Mouse (Mus musculus) forebrain, embryonic 11.5 days (tissue): Measurements from ENCODE around the gene Uvrag. TPM values are rescaled to one million over a fixed set of nuclear protein-coding genes. Genes with fewer than 3 reads are reported as not detected.

Source experiments
- ATAC-seq: fragments of 200-750 bp; cut with Nextera tagmentation; replicated peaks from 2 replicates; pipeline ENCODE4 v1.8.0; 2017; ENCODE audit warnings: moderate TSS enrichment; ENCODE audit not compliant: low FRiP score
- DNase-seq: peaks from one replicate; pipeline ENCODE4 v3.0.0-alpha.2; 2017; ENCODE audit warnings: low spot score
- H3K27ac ChIP-seq: fragments of 300-500 bp; sonication (generic); 2 replicates; pipeline ENCODE4 v1.5.1; 2014; ENCODE audit warnings: low read depth, low read length
- H3K27me3 ChIP-seq: fragments of 300-500 bp; sonication (generic); 2 replicates; pipeline ENCODE4 v1.6.1; 2014; ENCODE audit warnings: mild to moderate bottlenecking, low read length, mixed read lengths; ENCODE audit not compliant: control insufficient read depth, insufficient read depth
- H3K36me3 ChIP-seq: fragments of 300-500 bp; sonication (generic); 2 replicates; pipeline ENCODE4 v1.6.1; 2014; ENCODE audit warnings: mild to moderate bottlenecking, low read length, moderate library complexity, mixed read lengths; ENCODE audit not compliant: control insufficient read depth, insufficient read depth
- H3K4me1 ChIP-seq: fragments of 300-500 bp; sonication (generic); replicated peaks from 2 replicates; pipeline ENCODE4 v1.6.1; 2014; ENCODE audit warnings: low read length, mixed read lengths; ENCODE audit not compliant: control insufficient read depth, insufficient read depth
- H3K4me2 ChIP-seq: fragments of 300-500 bp; sonication (generic); 2 replicates; pipeline ENCODE4 v1.6.1; 2014; ENCODE audit warnings: low read depth, mild to moderate bottlenecking, low read length, moderate library complexity, mixed read lengths; ENCODE audit not compliant: severe bottlenecking
- H3K4me3 ChIP-seq: fragments of 300-500 bp; sonication (generic); 2 replicates; pipeline ENCODE4 v1.5.1; 2014; ENCODE audit warnings: low read depth, low read length
- H3K9ac ChIP-seq: fragments of 300-500 bp; sonication (generic); 2 replicates; pipeline ENCODE4 v1.6.1; 2014; ENCODE audit warnings: low read length
- H3K9me3 ChIP-seq: fragments of 300-500 bp; sonication (generic); 2 replicates; pipeline ENCODE4 v1.6.1; 2016; ENCODE audit warnings: low read length, mixed read lengths; ENCODE audit not compliant: control insufficient read depth
- WGBS: fragments of 180-500 bp; shearing (Covaris S2); extraction: QIAGEN DNeasy Blood & Tissue Kit; methylation state at CpG from one replicate; pipeline ENCODE4 v1.1.7; 2014; 5-methylcytosine and 5-hydroxymethylcytosine counted together
- polyA plus RNA-seq: library from polyadenylated mRNA; unstranded; fragments of >200 nt; fragmentation: Nextera tagmentation; extraction: Ambion mirVana; gene quantifications from 2 replicates; pipeline ENCODE4 v1.2.1, GENCODE M21; 2014

Gene Uvrag
- 12.2 and 12.8 TPM in 2 replicates for polyA plus RNA-seq

DNA sequence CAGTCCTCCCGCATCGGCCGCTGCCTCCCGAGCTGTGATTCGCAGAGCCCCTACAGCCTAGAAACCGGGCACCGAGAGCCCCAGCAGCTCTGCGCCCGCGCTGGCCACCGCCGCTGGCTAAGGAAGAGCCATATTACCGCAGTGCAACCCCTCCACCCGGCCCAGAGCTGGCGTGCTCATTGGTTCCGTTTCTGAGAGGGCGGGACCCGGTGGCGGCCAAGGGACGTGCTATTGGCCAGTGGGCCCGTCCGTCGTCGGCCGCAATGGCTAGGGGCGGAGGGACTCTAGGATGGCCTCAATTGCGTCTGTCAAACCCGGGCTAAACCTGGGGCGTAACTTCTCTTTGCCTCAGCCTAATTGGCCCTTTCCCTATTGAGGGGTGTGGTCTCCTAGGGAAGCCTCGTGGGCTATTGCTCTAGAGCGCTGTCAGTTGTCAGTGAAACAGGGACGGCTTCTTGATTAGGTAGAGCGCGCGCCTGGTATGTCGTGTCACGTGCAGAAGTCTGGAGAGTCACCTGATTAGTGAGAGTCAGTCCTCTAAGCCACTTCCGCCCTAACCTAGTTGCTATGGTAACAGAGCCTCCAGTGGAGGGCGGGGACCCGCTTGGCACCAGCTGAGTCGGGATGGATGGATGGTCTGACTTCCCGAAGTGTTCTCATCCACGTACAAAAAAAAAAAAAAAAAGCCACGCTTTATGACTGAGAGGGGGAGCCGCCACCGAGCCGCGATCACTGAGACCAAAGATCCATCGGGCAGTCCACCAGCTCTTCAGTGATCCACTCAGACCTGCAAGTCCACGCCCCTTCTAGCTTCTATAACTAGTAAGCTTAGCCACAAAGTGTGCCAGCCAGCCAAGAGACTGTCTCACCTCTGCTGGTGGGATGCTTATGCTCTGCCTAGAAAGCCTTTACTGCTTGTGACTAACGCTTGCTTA is at the start of gene Uvrag:
TSS of gene Uvrag (minus strand) at position 158 of the 935 bp plus-strand sequence.
- peak within 1 kb of the TSS; percentile 93 for H3K4me3 ChIP-seq
- ATAC-seq: peak; percentile 99
- no peaks in the 10 kb centered on the region for H3K4me1 ChIP-seq

GRCm38 (mm10) chr7:99189885-99190284 is 48.9 kb upstream of the Uvrag start:
- H3K9me3 ChIP-seq: no peaks in the 10 kb centered on the region
- no peak overlapping the region for H3K4me2 ChIP-seq
- no peaks in the 10 kb centered on the region for H3K27me3 ChIP-seq
- H3K9ac ChIP-seq: no peak overlapping the region
- no peak for DNase-seq
- H3K36me3 ChIP-seq: no peaks in the 10 kb centered on the region
- H3K4me1 ChIP-seq: no peaks in the 10 kb centered on the region
- ATAC-seq: no peak
- no peak overlapping the region for H3K4me3 ChIP-seq
- no peak overlapping the region for H3K27ac ChIP-seq
- 84% methylated on average over 5 of the region's 5 CpGs for WGBS

More for the DNA sequence above, at the start of gene Uvrag:
- Histone ChIP-seq H3K36me3 (no peaks in the 10 kb centered on the region), H3K4me2 (peak within 1 kb of the TSS; percentile 74), H3K27me3 (no peaks in the 10 kb centered on the region), H3K9me3 (no peaks in the 10 kb centered on the region), H3K9ac (peak within 1 kb of the TSS; percentile 83), H3K27ac (peak within 1 kb of the TSS; percentile 74)
- peak; percentile 99 for DNase-seq
- under 1% methylated on average over 51 of the region's 51 CpGs for whole genome bisulfite sequencing

- DNase-seq (no peak), ATAC-seq (no peak)
- Histone ChIP-seq H3K36me3 (no peaks in the 10 kb centered on the region), H3K27me3 (no peaks in the 10 kb centered on the region; the same call in 1 of the 2 replicates), H3K9ac (no peak overlapping the region), H3K4me3 (no peak overlapping the region), H3K4me1 (no peaks in the 10 kb centered on the region), H3K27ac (no peak overlapping the region), H3K4me2 (no peak overlapping the region), H3K9me3 (no peaks in the 10 kb centered on the region)
- WGBS: 83% methylated on average over 6 of the region's 6 CpGs
Observed at GRCm38 (mm10) chr7:99188630-99189029, 47.7 kb upstream of the Uvrag start.

DNA sequence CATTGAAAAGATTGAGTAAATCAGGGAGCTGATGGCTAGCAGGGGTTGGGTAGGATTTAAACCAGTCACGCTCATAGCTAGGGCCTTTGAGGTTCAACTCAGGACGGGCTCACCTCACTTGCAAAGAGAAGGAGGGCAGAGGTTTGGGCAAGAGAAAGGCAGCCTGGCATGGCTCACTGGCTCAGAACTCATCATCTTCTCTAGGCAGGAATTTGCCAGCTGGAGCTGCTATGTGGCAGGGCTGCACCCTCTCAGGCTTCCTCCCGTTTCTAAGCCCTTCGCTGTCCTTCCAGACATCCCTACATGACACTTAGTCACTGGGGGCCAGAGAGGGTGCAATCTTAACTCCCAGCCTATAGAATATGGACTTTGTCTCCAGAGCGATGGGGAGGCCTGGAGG is 46.5 kb upstream of the Uvrag start:
- Histone ChIP-seq H3K36me3 (no peaks in the 10 kb centered on the region), H3K27ac (no peak overlapping the region), H3K9me3 (no peaks in the 10 kb centered on the region), H3K4me1 (no peaks in the 10 kb centered on the region; the same call in 1 of the 2 replicates), H3K4me3 (no peak overlapping the region), H3K9ac (no peak overlapping the region), H3K27me3 (no peaks in the 10 kb centered on the region; the same call in 1 of the 2 replicates), H3K4me2 (no peak overlapping the region)
- WGBS: 91% methylated on average over 5 of the region's 5 CpGs
- ATAC-seq: no peak
- no peak for DNase-seq

GRCm38 (mm10) chr7:99185405-99185804 is 44.5 kb upstream of the Uvrag start:
- Histone ChIP-seq H3K9ac (no peak overlapping the region), H3K27ac (no peak overlapping the region), H3K4me1 (peaks cover 3% of the 10 kb centered on the region; the same call in 1 of the 2 replicates), H3K4me3 (no peak overlapping the region), H3K4me2 (no peak overlapping the region), H3K36me3 (no peaks in the 10 kb centered on the region), H3K9me3 (no peaks in the 10 kb centered on the region), H3K27me3 (no peaks in the 10 kb centered on the region; the same call in 1 of the 2 replicates)
- ATAC-seq: no peak
- 93% methylated on average over 3 of the region's 3 CpGs for WGBS
- no peak for DNase-seq

GRCm38 (mm10) chr7:99183751-99184150 is 42.8 kb upstream of the Uvrag start:
- no peak overlapping the region for H3K4me3 ChIP-seq
- H3K9ac ChIP-seq: no peak overlapping the region
- H3K4me2 ChIP-seq: no peak overlapping the region; the same call in 1 of the 2 replicates
- WGBS: 73% methylated on average over 6 of the region's 6 CpGs
- H3K36me3 ChIP-seq: no peaks in the 10 kb centered on the region
- no peaks in the 10 kb centered on the region for H3K9me3 ChIP-seq
- H3K4me1 ChIP-seq: peaks cover 3% of the 10 kb centered on the region; the same call in 1 of the 2 replicates
- H3K27me3 ChIP-seq: no peaks in the 10 kb centered on the region; the same call in 1 of the 2 replicates
- DNase-seq: no peak
- no peak overlapping the region for H3K27ac ChIP-seq
- no peak for ATAC-seq

GRCm38 (mm10) chr7:99182432-99183172 is 41.7 kb upstream of the Uvrag start, which contains the start of gene Dgat2:
Gene Dgat2, minus strand, starts transcription at chr7:99182719.
- Histone ChIP-seq H3K4me2 (peak within 1 kb of the TSS; percentile 96), H3K9ac (peak within 1 kb of the TSS; percentile 76), H3K27me3 (no peaks in the 10 kb centered on the region; the same call in 1 of the 2 replicates), H3K4me1 (peaks cover 3% of the 10 kb centered on the region; the same call in 1 of the 2 replicates), H3K27ac (peak within 1 kb of the TSS; percentile 68), H3K36me3 (no peaks in the 10 kb centered on the region), H3K4me3 (peak within 1 kb of the TSS; percentile 65), H3K9me3 (no peaks in the 10 kb centered on the region)
- DNase-seq (peak; percentile 96), ATAC-seq (peak; percentile 96)
- WGBS: under 1% methylated on average over 63 of the region's 63 CpGs
